Mouse (Mus musculus) MEL (cell line): Measurements from ENCODE around the gene Gm49369. TPM values are rescaled to one million over a fixed set of nuclear protein-coding genes. Genes with fewer than 3 reads are reported as not detected.

Experiments used
- DNase-seq: peaks from one replicate; pipeline ENCODE4 v3.0.0; 2011; ENCODE audit warnings: low read depth, low spot score
- H3K27ac ChIP-seq: 2 replicates; pipeline ENCODE4 v1.5.1; 2012; ENCODE audit warnings: low read depth, mild to moderate bottlenecking, control low read depth, low read length, moderate library complexity; ENCODE audit not compliant: control insufficient read depth
- H3K27me3 ChIP-seq, 2 experiments: fragments of 150-350 bp in 1 of 2; sonication (generic) in 1 of 2; 2 replicates each; pipeline ENCODE4 v1.6.1; 2012; ENCODE audit warnings: low read length in 2 of 2, mild to moderate bottlenecking in 2 of 2, improper control_type of control experiment in 1 of 2, moderate library complexity in 1 of 2; ENCODE audit not compliant: insufficient read depth in 2 of 2, control insufficient read depth in 1 of 2
- H3K36me3 ChIP-seq, 2 experiments: 2 replicates each; pipeline ENCODE4 v1.6.1; 2012 to 2014; ENCODE audit warnings: low read length in 2 of 2, improper control_type of control experiment in 1 of 2, inconsistent platforms in 1 of 2, mild to moderate bottlenecking in 1 of 2; ENCODE audit not compliant: insufficient read depth in 2 of 2, control insufficient read depth in 1 of 2
- H3K4me1 ChIP-seq, 2 experiments: fragments of 150-350 bp in 1 of 2; sonication (generic) in 1 of 2; 2 replicates each; pipeline ENCODE4 v1.6.1; 2012; ENCODE audit warnings: low read length in 2 of 2, improper control_type of control experiment in 1 of 2, mild to moderate bottlenecking in 1 of 2; ENCODE audit not compliant: insufficient read depth in 2 of 2, control insufficient read depth in 1 of 2
- H3K4me3 ChIP-seq, 2 experiments: fragments of 150-350 bp in 1 of 2; sonication (generic) in 1 of 2; 2 replicates each; pipeline ENCODE4 v1.5.1; 2012; ENCODE audit warnings: low read depth in 2 of 2, low read length in 2 of 2, mild to moderate bottlenecking in 2 of 2, moderate library complexity in 2 of 2, control low read depth in 1 of 2, improper control_type of control experiment in 1 of 2; ENCODE audit not compliant: control insufficient read depth in 1 of 2, insufficient read depth in 1 of 2
- H3K79me2 ChIP-seq: 2 replicates; pipeline ENCODE4 v1.6.1; 2012; ENCODE audit warnings: mild to moderate bottlenecking, low read length, moderate library complexity; ENCODE audit not compliant: control insufficient read depth, poor library complexity, insufficient read depth
- H3K9ac ChIP-seq: 2 replicates; pipeline ENCODE4 v1.6.1; 2012; ENCODE audit warnings: low read depth, mild to moderate bottlenecking, control low read depth, low read length, moderate library complexity; ENCODE audit not compliant: control insufficient read depth, poor library complexity, severe bottlenecking
- H3K9me3 ChIP-seq: fragments of 150-350 bp; sonication (generic); replicated peaks from 2 replicates; pipeline ENCODE4 v1.6.1; 2012; ENCODE audit warnings: mild to moderate bottlenecking, low read length, improper control_type of control experiment, moderate library complexity; ENCODE audit not compliant: insufficient read depth
- BHLHE40 ChIP-seq: IDR thresholded peaks from 2 replicates; pipeline ENCODE4 v1.6.1; 2012; ENCODE audit warnings: low read depth, mild to moderate bottlenecking, inconsistent platforms, low read length, improper control_type of control experiment, borderline replicate concordance
- CHD2 ChIP-seq: IDR thresholded peaks from 2 replicates; pipeline ENCODE4 v1.6.1; 2011; ENCODE audit warnings: low read length, improper control_type of control experiment
- CTCF ChIP-seq, 3 experiments: IDR thresholded peaks in 2 of 3; conservative IDR thresholded peaks in 1 of 3; 2 replicates each; pipeline ENCODE4 v1.5.1; 2011 to 2012; ENCODE audit warnings: low read length in 3 of 3, low read depth in 2 of 3, mild to moderate bottlenecking in 2 of 3, improper control_type of control experiment in 1 of 3, inconsistent platforms in 1 of 3, mixed read lengths in 1 of 3, moderate library complexity in 1 of 3; ENCODE audit not compliant: control insufficient read depth in 1 of 3, insufficient read depth in 1 of 3, poor library complexity in 1 of 3, severe bottlenecking in 1 of 3
- E2F4 ChIP-seq: IDR thresholded peaks from 2 replicates; pipeline ENCODE4 v1.6.1; 2011; ENCODE audit warnings: low read depth, low read length, improper control_type of control experiment, borderline replicate concordance
- EP300 ChIP-seq, 2 experiments: IDR thresholded peaks; 2 replicates each; pipeline ENCODE4 v1.6.1; 2011; ENCODE audit warnings: improper control_type of control experiment in 2 of 2, low read length in 2 of 2, low read depth in 1 of 2, mild to moderate bottlenecking in 1 of 2
- ETS1 ChIP-seq: IDR thresholded peaks from 2 replicates; pipeline ENCODE4 v1.6.1; 2012; ENCODE audit warnings: low read depth, mild to moderate bottlenecking, inconsistent platforms, low read length, improper control_type of control experiment, moderate library complexity
- HCFC1 ChIP-seq: IDR thresholded peaks from 2 replicates; pipeline ENCODE4 v1.6.1; 2012; ENCODE audit warnings: low read depth, mild to moderate bottlenecking, inconsistent platforms, low read length, improper control_type of control experiment, moderate library complexity
- JUND ChIP-seq: IDR thresholded peaks from 2 replicates; pipeline ENCODE4 v1.6.1; 2011; ENCODE audit warnings: low read depth, mild to moderate bottlenecking, improper control_type of control experiment, low read length
- MAFK ChIP-seq: IDR thresholded peaks from 2 replicates; pipeline ENCODE4 v1.6.1; 2011; ENCODE audit warnings: low read depth, mild to moderate bottlenecking, low read length, improper control_type of control experiment, borderline replicate concordance
- MAZ ChIP-seq: IDR thresholded peaks from 2 replicates; pipeline ENCODE4 v1.6.1; 2012; ENCODE audit warnings: low read depth, mild to moderate bottlenecking, inconsistent platforms, low read length, improper control_type of control experiment
- MXI1 ChIP-seq: IDR thresholded peaks from 2 replicates; pipeline ENCODE4 v1.6.1; 2011; ENCODE audit warnings: mild to moderate bottlenecking, low read depth, low read length, improper control_type of control experiment
- NELFE ChIP-seq: IDR thresholded peaks from 2 replicates; pipeline ENCODE4 v1.6.1; 2011; ENCODE audit warnings: low read depth, low read length, improper control_type of control experiment
- NRF1 ChIP-seq: IDR thresholded peaks from 2 replicates; pipeline ENCODE4 v1.6.1; 2014; ENCODE audit warnings: low read depth, mild to moderate bottlenecking, inconsistent platforms, low read length, improper control_type of control experiment, moderate library complexity; ENCODE audit not compliant: poor library complexity, insufficient read depth, severe bottlenecking
- POLR2AphosphoS2 ChIP-seq: IDR thresholded peaks from 2 replicates; pipeline ENCODE4 v1.6.1; 2011; ENCODE audit warnings: low read length, improper control_type of control experiment
- POLR2AphosphoS5 ChIP-seq: IDR thresholded peaks from 2 replicates; pipeline ENCODE4 v1.6.1; 2012; ENCODE audit warnings: low read depth, borderline replicate concordance, mild to moderate bottlenecking, inconsistent platforms, low read length, moderate library complexity, mixed read lengths
- RAD21 ChIP-seq: IDR thresholded peaks from 2 replicates; pipeline ENCODE4 v1.6.1; 2011; ENCODE audit warnings: mild to moderate bottlenecking, low read depth, low read length, improper control_type of control experiment
- SIN3A ChIP-seq: IDR thresholded peaks from 2 replicates; pipeline ENCODE4 v1.6.1; 2012; ENCODE audit warnings: low read length, improper control_type of control experiment, inconsistent platforms
- SMC3 ChIP-seq: IDR thresholded peaks from 2 replicates; pipeline ENCODE4 v1.6.1; 2011; ENCODE audit warnings: low read depth, low read length, improper control_type of control experiment
- TCF12 ChIP-seq: IDR thresholded peaks from 2 replicates; pipeline ENCODE4 v1.6.1; 2014; ENCODE audit warnings: low read depth, mild to moderate bottlenecking, inconsistent platforms, low read length, improper control_type of control experiment, moderate library complexity
- USF1 ChIP-seq: IDR thresholded peaks from 2 replicates; pipeline ENCODE4 v1.6.1; 2014; ENCODE audit warnings: low read depth, mild to moderate bottlenecking, inconsistent platforms, low read length, improper control_type of control experiment, moderate library complexity
- USF2 ChIP-seq, 2 experiments: IDR thresholded peaks; 2 replicates each; pipeline ENCODE4 v1.6.1; 2011 to 2012; ENCODE audit warnings: improper control_type of control experiment in 2 of 2, low read length in 2 of 2, borderline replicate concordance in 1 of 2, inconsistent platforms in 1 of 2, low read depth in 1 of 2, mild to moderate bottlenecking in 1 of 2; ENCODE audit not compliant: insufficient read depth in 1 of 2
- ZC3H11A ChIP-seq: IDR thresholded peaks from 2 replicates; pipeline ENCODE4 v1.6.1; 2012; ENCODE audit warnings: low read depth, mild to moderate bottlenecking, inconsistent platforms, low read length, improper control_type of control experiment
- ZKSCAN1 ChIP-seq: IDR thresholded peaks from 2 replicates; pipeline ENCODE4 v1.6.1; 2012; ENCODE audit warnings: low read depth, mild to moderate bottlenecking, inconsistent platforms, low read length, improper control_type of control experiment, moderate library complexity
- polyA plus RNA-seq, 2 experiments: library from polyadenylated mRNA; stranded (reverse) in 1 of 2; unstranded in 1 of 2; fragments of >175 nt in 1 of 2; fragments of >200 nt in 1 of 2; gene quantifications; 2 replicates each; pipeline versions ENCODE4 v1.2.1 to v1.2.4; 2012; ENCODE audit warnings: low replicate concordance in 2 of 2, low read depth in 1 of 2; ENCODE audit not compliant: insufficient read length in 2 of 2, insufficient read depth in 1 of 2, missing spikeins in 1 of 2
- total RNA-seq: library from RNA; depleted of rRNA; stranded (reverse); fragments of 300-350 nt; gene quantifications from 2 replicates; pipeline ENCODE4 v1.2.3, GENCODE M21; 2012

Gm49369 gene
- total and polyA plus RNA-seq, 3 experiments: 3.2 to 15.2 TPM; not detected in 1

DNA sequence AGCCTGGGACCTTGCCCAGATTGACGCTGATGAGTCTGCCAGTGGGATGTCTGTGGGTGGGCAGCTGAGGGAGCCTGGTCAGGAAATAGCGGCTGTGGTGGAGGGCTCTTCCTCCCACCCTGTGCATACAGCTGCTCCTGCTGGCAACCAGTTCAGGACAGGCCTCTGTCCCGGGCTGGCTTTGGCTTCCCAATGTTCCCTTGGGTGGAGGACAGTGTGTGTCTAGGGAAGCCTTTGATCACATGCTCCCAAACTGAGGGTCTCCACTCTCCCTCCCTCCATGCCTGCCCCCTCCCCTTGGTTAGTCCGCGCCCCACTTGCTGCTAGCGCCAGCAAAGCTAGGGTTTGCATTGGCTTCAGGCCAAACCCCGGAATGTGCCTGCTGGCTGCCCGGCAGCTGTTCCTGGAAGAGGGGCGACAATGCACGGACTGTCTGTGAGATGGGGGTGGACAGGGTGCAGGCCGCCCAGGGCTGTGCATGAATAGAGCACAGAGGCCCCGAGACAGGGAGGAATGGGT is 47.8 kb upstream of the Gm49369 start:
- no peak overlapping the region for H3K9ac ChIP-seq
- no peak for TF ChIP-seq ETS1
- TF ChIP-seq JUND: no peak
- TF ChIP-seq ZKSCAN1: no peak
- TF ChIP-seq MAFK: no peak
- TF ChIP-seq, all 39 proteins: peak for 0
- Histone ChIP-seq H3K27me3 (peaks cover 5 to 9% of the 10 kb centered on the region in 2 experiments; a peak in 3 of 4 replicates), H3K79me2 (no peaks in the 10 kb centered on the region), H3K4me3 (no peak overlapping the region), H3K36me3 (no peaks in the 10 kb centered on the region), H3K4me1 (no peaks in the 10 kb centered on the region), H3K27ac (no peak overlapping the region), H3K9me3 (no peaks in the 10 kb centered on the region)
- DNase-seq: no peak

DNA sequence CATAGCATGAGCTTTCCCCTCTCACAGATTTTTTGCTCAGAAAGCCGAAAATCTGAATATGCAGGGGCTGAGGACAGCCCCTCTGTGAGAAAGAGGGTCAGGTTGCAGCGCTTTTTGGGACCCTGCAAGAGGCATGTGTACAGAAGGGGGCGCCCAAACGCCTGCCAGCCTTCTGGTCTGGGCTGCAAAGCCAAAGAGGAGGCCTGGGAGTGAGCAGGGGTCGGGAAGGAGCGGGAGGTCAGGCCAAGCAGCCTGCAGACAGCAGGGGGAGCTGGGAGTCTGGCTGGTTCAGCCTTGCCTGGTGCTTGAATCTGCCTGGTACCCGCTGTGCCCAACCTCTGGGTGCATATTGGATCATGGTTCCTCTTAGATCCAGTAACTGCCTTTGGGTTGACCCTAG is 45.7 kb upstream of the Gm49369 start:
- Histone ChIP-seq H3K9me3 (no peaks in the 10 kb centered on the region), H3K4me3 (no peak overlapping the region), H3K9ac (no peak overlapping the region), H3K27ac (no peak overlapping the region), H3K36me3 (no peaks in the 10 kb centered on the region), H3K27me3 (peaks cover 5 to 9% of the 10 kb centered on the region in 2 experiments; a peak in 3 of 4 replicates), H3K4me1 (no peaks in the 10 kb centered on the region), H3K79me2 (no peaks in the 10 kb centered on the region)
- TF ChIP-seq SMC3: peak; percentile 29; the same call in 1 of the 2 replicates
- TF ChIP-seq NELFE: no peak
- peak; percentile 20 to 66 (median 46); a peak in 5 of 6 replicates for TF ChIP-seq CTCF (IDR thresholded peaks at IDR 0.05 in 2 of 3, conservative IDR thresholded peaks at IDR 0.05 in 1 of 3; ENCODE audit: control insufficient read depth in 1 of 3, insufficient read depth in 1 of 3, low read depth in 2 of 3, low read length in 3 of 3, poor library complexity in 1 of 3, severe bottlenecking in 1 of 3)
- no peak for TF ChIP-seq TCF12
- TF ChIP-seq NRF1: no peak
- TF ChIP-seq POLR2AphosphoS2: no peak
- no peak for DNase-seq

DNA sequence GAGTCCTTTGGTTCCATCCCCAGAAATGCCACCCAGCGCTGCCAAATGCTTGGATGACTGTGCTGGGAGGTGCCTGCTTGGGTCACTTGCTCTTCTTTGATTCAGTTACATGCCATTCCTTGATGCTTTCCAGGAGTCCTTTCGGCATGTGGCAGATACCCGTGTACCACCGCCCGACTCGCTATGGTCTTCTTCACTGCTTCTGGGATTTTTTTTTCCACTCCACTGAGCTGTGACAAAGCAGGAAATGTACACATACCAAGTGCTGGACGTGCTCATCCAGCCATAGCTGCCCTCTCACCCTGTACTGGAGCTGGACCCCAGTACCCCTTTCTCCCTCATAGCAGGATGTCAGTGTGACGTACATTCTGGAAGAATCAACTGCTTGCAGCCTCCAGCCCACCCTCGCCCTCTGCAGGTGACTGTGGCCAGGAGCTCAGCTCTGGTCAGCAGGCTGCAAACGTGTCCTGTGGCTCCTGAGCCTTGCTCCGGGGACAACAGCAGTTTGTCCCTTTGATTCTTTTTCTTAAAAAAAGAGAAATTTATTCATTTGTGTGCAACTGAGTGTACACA is 43.3 kb upstream of the Gm49369 start:
- Histone ChIP-seq H3K9ac (no peak overlapping the region), H3K4me3 (no peak overlapping the region), H3K27ac (no peak overlapping the region), H3K4me1 (peaks cover 8 to 9% of the 10 kb centered on the region in 2 experiments), H3K36me3 (peaks cover 0 to 5% of the 10 kb centered on the region in 2 experiments; a peak in 2 of 4 replicates), H3K27me3 (peaks cover 0 to 2% of the 10 kb centered on the region in 2 experiments; a peak in 2 of 4 replicates), H3K9me3 (no peaks in the 10 kb centered on the region), H3K79me2 (no peaks in the 10 kb centered on the region)
- DNase-seq: no peak
- TF ChIP-seq HCFC1: no peak
- TF ChIP-seq MAZ: no peak
- no peak for TF ChIP-seq ZKSCAN1
- no peak for TF ChIP-seq MXI1
- peak; percentile 26; the same call in 1 of the 2 replicates for TF ChIP-seq ZC3H11A
- no peak for TF ChIP-seq EP300 (IDR thresholded peaks at IDR 0.05; ENCODE audit: low read depth in 1 of 2, low read length in 2 of 2)
- no peak for TF ChIP-seq USF1
- TF ChIP-seq RAD21: peak; percentile 22
- TF ChIP-seq CHD2: no peak
- no peak for TF ChIP-seq POLR2AphosphoS5
- TF ChIP-seq BHLHE40: no peak
- TF ChIP-seq SMC3: peak; percentile 49
- TF ChIP-seq MAFK: no peak
- no peak for TF ChIP-seq JUND
- TF ChIP-seq SIN3A: no peak
- TF ChIP-seq E2F4: no peak
- TF ChIP-seq USF2 (IDR thresholded peaks at IDR 0.05; ENCODE audit: borderline replicate concordance in 1 of 2, insufficient read depth in 1 of 2, low read depth in 1 of 2, low read length in 2 of 2): no peak
- peak in 2 of 3 experiments; percentile 34 to 35; a peak in 4 of 6 replicates for TF ChIP-seq CTCF (IDR thresholded peaks at IDR 0.05 in 2 of 3, conservative IDR thresholded peaks at IDR 0.05 in 1 of 3; ENCODE audit: control insufficient read depth in 1 of 3, insufficient read depth in 1 of 3, low read depth in 2 of 3, low read length in 3 of 3, poor library complexity in 1 of 3, severe bottlenecking in 1 of 3)
